Mouse (Mus musculus) heart, postnatal 0 days (tissue): ENCODE results near the gene Pde6g.

Experiments
- CTCF ChIP-seq: IDR thresholded peaks from 2 replicates; pipeline ENCODE4 v1.5.1; 2016; ENCODE audit warnings: antibody characterized with exemption, control low read depth, low read depth
- EP300 ChIP-seq: IDR thresholded peaks from 2 replicates; pipeline ENCODE4 v1.6.1; 2016; ENCODE audit warnings: antibody characterized with exemption, low read depth

DNA sequence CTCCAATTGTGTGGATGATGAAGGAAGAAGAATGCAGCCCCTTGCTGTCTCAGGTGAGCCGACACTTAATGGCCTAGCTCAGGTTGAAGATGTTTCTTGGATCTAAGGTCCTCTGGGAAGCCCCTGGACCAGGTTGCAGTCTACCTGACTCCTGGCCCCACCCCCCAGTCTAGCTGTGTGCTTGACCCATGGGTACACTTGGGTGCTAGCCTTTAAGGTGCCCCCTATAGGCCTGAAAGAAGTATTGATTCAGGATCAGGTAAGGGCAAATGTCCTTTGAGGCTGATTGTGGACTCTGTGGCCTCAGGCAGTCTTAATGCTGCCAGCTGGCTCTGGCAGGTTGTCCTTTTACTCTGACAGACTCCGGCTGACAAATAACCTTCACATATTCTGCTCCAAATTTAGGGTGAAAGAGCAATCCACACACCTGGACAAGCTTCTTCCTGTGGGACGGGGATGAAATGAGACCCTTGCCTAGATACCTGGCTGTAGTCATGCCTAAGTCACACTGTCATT lies 10.5 kb downstream of the Pde6g start:
- TF ChIP-seq CTCF (no peak), EP300 (no peak)
